Comparison of ENCODE assay signal across 22 mouse cellular contexts in genomic region chr9:67209451-67209850, GRCm38 (mm10).
DNase-seq lines count a peak whose midpoint lies in the region; ATAC-seq lines count a peak whose summit lies in the region.
"Had no signal": no experiment of that assay in that cellular context is flagged by ENCODE, and none has a peak within 500 bp of the region (broad histone marks: within the 10 kb centered on the region; RNA-seq: fewer than 3 reads in every experiment).

No protein-coding gene starts in this region.

- ATAC-seq in forebrain, embryonic 15.5 days (replicated peaks), result no peak
- ATAC-seq: activated CD4-positive, CD25-positive, alpha-beta regulatory T cell, adult 4 months; forebrain, postnatal 0 days; intestine, embryonic 16.5 days had no signal

- 0 out of 2 replicates have a peak overlapping the region, but pooled peaks have one; percentile 49 for H3K27ac ChIP-seq in embryonic facial prominence, embryonic 10.5 days (replicated peaks)
- H3K27ac ChIP-seq in forebrain, embryonic 15.5 days (replicated peaks), result no peak overlapping the region
- H3K27ac ChIP-seq: embryonic facial prominence, embryonic 13.5 days; forebrain, embryonic 12.5 days; heart, embryonic 15.5 days; hindbrain, embryonic 10.5 days; hindbrain, embryonic 15.5 days had no signal

- H3K9ac ChIP-seq in forebrain, embryonic 15.5 days (replicated peaks), result no peak overlapping the region
- H3K9ac ChIP-seq: embryonic facial prominence, embryonic 13.5 days; forebrain, embryonic 12.5 days; forebrain, postnatal 0 days; heart, embryonic 15.5 days; hindbrain, embryonic 15.5 days had no signal

- H3K4me2 ChIP-seq in forebrain, embryonic 15.5 days (replicated peaks), result no peak overlapping the region
- H3K4me2 ChIP-seq: embryonic facial prominence, embryonic 13.5 days; forebrain, embryonic 12.5 days; heart, embryonic 11.5 days; heart, embryonic 15.5 days; hindbrain, embryonic 15.5 days had no signal

- peaks cover 39% of the 10 kb centered on the region for H3K4me1 ChIP-seq in embryonic facial prominence, embryonic 10.5 days
- H3K4me1 ChIP-seq in forebrain, embryonic 15.5 days, result no peaks in the 10 kb centered on the region
- H3K4me1 ChIP-seq: hindbrain, embryonic 15.5 days had no signal

- H3K27me3 ChIP-seq in embryonic facial prominence, embryonic 10.5 days (replicated peaks; ENCODE audit: low read depth, poor library complexity, severe bottlenecking), result no peaks in the 10 kb centered on the region
- H3K27me3 ChIP-seq in forebrain, embryonic 15.5 days, result no peaks in the 10 kb centered on the region
- H3K27me3 ChIP-seq: embryonic facial prominence, embryonic 13.5 days; forebrain, embryonic 12.5 days; heart, embryonic 15.5 days; hindbrain, embryonic 15.5 days had no signal

- H3K4me3 ChIP-seq in embryonic facial prominence, embryonic 10.5 days, result no peak overlapping the region
- no peak overlapping the region for H3K4me3 ChIP-seq in forebrain, embryonic 15.5 days
- H3K4me3 ChIP-seq: embryonic facial prominence, embryonic 13.5 days; forebrain, embryonic 12.5 days; heart, embryonic 15.5 days; hindbrain, embryonic 10.5 days; hindbrain, embryonic 15.5 days had no signal

- no peaks in the 10 kb centered on the region for H3K9me3 ChIP-seq in embryonic facial prominence, embryonic 10.5 days
- H3K9me3 ChIP-seq in forebrain, embryonic 15.5 days, result no peaks in the 10 kb centered on the region
- H3K9me3 ChIP-seq: embryonic facial prominence, embryonic 13.5 days; forebrain, embryonic 12.5 days; heart, embryonic 15.5 days; hindbrain, embryonic 10.5 days; hindbrain, embryonic 15.5 days had no signal

- 92% methylated on average over 9 of the region's 9 CpGs for WGBS in embryonic facial prominence, embryonic 10.5 days
- WGBS in forebrain, embryonic 15.5 days, result 92% methylated on average over 9 of the region's 9 CpGs

- DNase-seq in right cerebral cortex, adult 18-20 months, result peak; percentile 19
- DNase-seq in right cerebral cortex, postnatal 25 days, result no peak
- peak; percentile 37 for DNase-seq in NIH3T3 (ENCODE audit: low read depth)
- no peak for DNase-seq in embryonic facial prominence, embryonic 10.5 days (ENCODE audit: low spot score)
- no peak for DNase-seq in gastrocnemius, adult 18-20 months (ENCODE audit: low spot score)
- DNase-seq: adrenal gland, postnatal 25 days; cerebellum, adult 8-10 months; cerebellum, postnatal 14 days; forebrain, postnatal 0 days; gastrocnemius, postnatal 10 days; heart, adult 18-20 months; heart, postnatal 14 days; kidney, adult 2 months had no signal

- H3K36me3 ChIP-seq in embryonic facial prominence, embryonic 10.5 days (replicated peaks), result no peaks in the 10 kb centered on the region
- no peaks in the 10 kb centered on the region for H3K36me3 ChIP-seq in forebrain, embryonic 15.5 days
- H3K36me3 ChIP-seq: embryonic facial prominence, embryonic 13.5 days; forebrain, embryonic 12.5 days; heart, embryonic 15.5 days; hindbrain, embryonic 10.5 days; hindbrain, embryonic 15.5 days had no signal

Comparison
In these comparisons a context has a peak if more than half of its experiments do, and no peak if none do; other contexts are left out.
1. DNase-seq: peak in right cerebral cortex, adult 18-20 months (single experiment) and NIH3T3 (single experiment); none in right cerebral cortex, postnatal 25 days (single experiment), embryonic facial prominence, embryonic 10.5 days (single experiment) and gastrocnemius, adult 18-20 months (single experiment).